Mouse (Mus musculus) erythroblast, embryonic 14.5 days (primary cell): Measurements from ENCODE around the gene Pwp2.

ENCODE experiments used
- GATA1 ChIP-seq: IDR thresholded peaks from 2 replicates; pipeline ENCODE4 v1.6.1; 2012; ENCODE audit warnings: low read length, inconsistent platforms, mixed read lengths
- TAL1 ChIP-seq: IDR thresholded peaks from 3 replicates; pipeline ENCODE4 v1.6.1; 2012; ENCODE audit warnings: low read length, inconsistent platforms, mixed read lengths

- TF ChIP-seq TAL1 (no peak), GATA1 (no peak)
Observed at GRCm38 (mm10) chr10:78228560-78228928, 43.6 kb upstream of the Pwp2 start.
